8 mouse cellular contexts compared by ENCODE assay signal in the genomic region with DNA sequence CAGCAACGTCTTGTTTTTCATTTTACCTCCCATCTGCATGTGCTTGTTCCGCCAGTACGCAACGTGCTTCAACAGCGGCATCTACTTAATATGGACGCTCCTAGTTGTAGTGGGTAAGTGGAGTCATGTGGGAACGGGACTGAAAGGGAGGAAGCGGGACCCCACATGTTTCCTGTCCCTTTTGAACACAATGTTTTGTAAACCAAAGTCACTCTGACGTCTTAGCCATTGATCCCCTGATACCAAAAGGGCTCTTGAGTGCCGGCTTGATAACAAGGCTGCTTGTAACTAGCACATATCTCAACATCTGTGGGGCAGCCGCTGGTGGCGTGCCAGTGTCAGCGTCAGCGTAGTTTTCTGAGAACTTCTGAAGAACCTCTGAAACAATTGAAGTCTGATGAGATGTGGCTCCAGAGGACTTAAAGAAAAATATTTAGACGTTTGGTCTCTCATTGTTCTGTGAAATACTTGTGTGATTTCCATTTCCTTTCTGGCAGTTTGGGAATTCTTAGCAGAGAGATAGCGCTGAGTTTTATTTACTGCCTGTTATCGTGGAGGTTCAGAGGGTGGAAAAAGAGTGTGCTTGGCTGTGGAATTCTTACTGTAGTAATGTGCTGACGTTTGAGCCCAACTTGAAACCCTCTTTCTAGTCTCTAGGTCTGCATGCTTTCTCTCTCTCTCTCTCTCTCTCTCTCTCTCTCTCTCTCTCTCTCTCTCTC. TPM values are rescaled to one million over a fixed set of nuclear protein-coding genes. Genes with fewer than 3 reads are reported as not detected.
A peak's percentile ranks its signal among the peaks of the same experiment; 100 is the strongest.
DNase-seq lines count a peak whose midpoint lies in the region; ATAC-seq and TF ChIP-seq lines count a peak whose summit lies in the region.

No protein-coding gene starts in this region.

- no peak for TF ChIP-seq CTCF in kidney, postnatal 0 days (IDR thresholded peaks at IDR 0.05; ENCODE audit: low read depth)

- peak overlapping the region; percentile 79 for H3K4me2 ChIP-seq in heart, embryonic 15.5 days
- peak overlapping the region; percentile 39 for H3K4me2 ChIP-seq in kidney, postnatal 0 days (ENCODE audit: low read length)
- peak overlapping the region; percentile 54 for H3K4me2 ChIP-seq in stomach, embryonic 14.5 days (replicated peaks; ENCODE audit: low read depth, low read length)

- H3K27ac ChIP-seq in heart, embryonic 15.5 days: peak overlapping the region; percentile 83
- peak overlapping the region; percentile 68 for H3K27ac ChIP-seq in kidney, postnatal 0 days
- no peak overlapping the region for H3K27ac ChIP-seq in stomach, embryonic 14.5 days (ENCODE audit: low read length)

- peak; percentile 76 for ATAC-seq in heart, embryonic 15.5 days (replicated peaks; ENCODE audit: insufficient number of reproducible peaks, insufficient read depth, low FRiP score, low read depth)
- ATAC-seq in kidney, postnatal 0 days (replicated peaks; ENCODE audit: low FRiP score, low read depth): no peak; the same call in 1 of the 2 replicates
- no peak for ATAC-seq in stomach, embryonic 14.5 days (ENCODE audit: insufficient number of reproducible peaks, insufficient read depth, low FRiP score, low read depth)
- no peak for ATAC-seq in cerebellum, adult (ENCODE audit: insufficient number of reproducible peaks, low FRiP score, low TSS enrichment)

- intact Hi-C loops in gastrocnemius, postnatal 14 days (cut with DNase I; ENCODE audit: low total_unique reads): no loop called here

- peak overlapping the region; percentile 52 for H3K4me3 ChIP-seq in heart, embryonic 15.5 days
- peak overlapping the region; percentile 16 for H3K4me3 ChIP-seq in kidney, postnatal 0 days (replicated peaks; ENCODE audit: low read depth, low read length)
- H3K4me3 ChIP-seq in stomach, embryonic 14.5 days (ENCODE audit: low read depth, low read length): peak overlapping the region; percentile 13

- peaks cover 18% of the 10 kb centered on the region for H3K4me1 ChIP-seq in heart, embryonic 15.5 days (replicated peaks)
- no peaks in the 10 kb centered on the region for H3K4me1 ChIP-seq in kidney, postnatal 0 days (replicated peaks; ENCODE audit: insufficient read depth, low read length)
- H3K4me1 ChIP-seq in stomach, embryonic 14.5 days (ENCODE audit: control insufficient read depth, insufficient read depth, low read length): no peaks in the 10 kb centered on the region

- H3K9me3 ChIP-seq in heart, embryonic 15.5 days (replicated peaks): no peaks in the 10 kb centered on the region
- no peaks in the 10 kb centered on the region for H3K9me3 ChIP-seq in kidney, postnatal 0 days (replicated peaks; ENCODE audit: low read length)
- H3K9me3 ChIP-seq in stomach, embryonic 14.5 days (ENCODE audit: control insufficient read depth, low read depth, low read length): no peaks in the 10 kb centered on the region

- WGBS in heart, embryonic 15.5 days: 8% methylated on average over 18 of the region's 18 CpGs
- 23% methylated on average over 18 of the region's 18 CpGs for whole genome bisulfite sequencing in kidney, postnatal 0 days
- WGBS in stomach, embryonic 14.5 days: 20% methylated on average over 18 of the region's 18 CpGs

- H3K27me3 ChIP-seq in heart, embryonic 15.5 days: no peaks in the 10 kb centered on the region
- H3K27me3 ChIP-seq in kidney, postnatal 0 days (ENCODE audit: insufficient read depth, low read length): no peaks in the 10 kb centered on the region
- no peaks in the 10 kb centered on the region for H3K27me3 ChIP-seq in stomach, embryonic 14.5 days (ENCODE audit: control insufficient read depth, insufficient read depth, low read length)

- peak overlapping the region; percentile 49 for H3K9ac ChIP-seq in heart, embryonic 15.5 days
- H3K9ac ChIP-seq in kidney, postnatal 0 days (ENCODE audit: low read depth, low read length): peak overlapping the region; percentile 13; the same call in 1 of the 2 replicates
- no peak overlapping the region; the same call in 1 of the 2 replicates for H3K9ac ChIP-seq in stomach, embryonic 14.5 days (replicated peaks; ENCODE audit: low read depth, low read length)

- peak; percentile 19 for DNase-seq in gastrocnemius, adult 18-20 months (ENCODE audit: low spot score)
- no peak for DNase-seq in gastrocnemius, postnatal 14 days
- peak; percentile 31 for DNase-seq in embryo, embryonic 11 days
- peak; percentile 80 for DNase-seq in kidney, postnatal 0 days (ENCODE audit: low spot score)
- DNase-seq in lung, postnatal 4 days: peak; percentile 84 to 91

- H3K36me3 ChIP-seq in heart, embryonic 15.5 days: peaks cover 6% of the 10 kb centered on the region; the same call in 1 of the 2 replicates
- H3K36me3 ChIP-seq in kidney, postnatal 0 days (ENCODE audit: insufficient read depth, low read length): 0 out of 2 replicates have a peak, but pooled peaks cover 3% of the 10 kb centered on the region
- H3K36me3 ChIP-seq in stomach, embryonic 14.5 days (ENCODE audit: control insufficient read depth, insufficient read depth, low read length): no peaks in the 10 kb centered on the region

RNA-seq across cellular contexts. Expression of a gene that starts 12.1 kb away (rescaled TPM):
- total RNA-seq in gastrocnemius, adult 18-20 months (2021): 1 to 10 TPM; 1.1 to 1.9 TPM
- total RNA-seq in gastrocnemius, postnatal 14 days (2021): 1 to 10 TPM; 1.0 to 3.8 TPM
- 28.6 and 30.4 TPM in 2 replicates for polyA plus RNA-seq in heart, embryonic 15.5 days (2015; fragmentation: Nextera tagmentation; extraction: Ambion mirVana)
- polyA plus RNA-seq in kidney, postnatal 0 days (2015; fragmentation: Nextera tagmentation; extraction: Ambion mirVana): 47.9 and 55.5 TPM in 2 replicates
- polyA plus RNA-seq in stomach, embryonic 14.5 days (2014; fragmentation: Nextera tagmentation; extraction: Ambion mirVana): 28.3 and 31.0 TPM in 2 replicates

RNA-seq across cellular contexts. Expression of a gene that starts 29.1 kb away (rescaled TPM):
- 100 to 1,000 TPM; 423 to 439 TPM for total RNA-seq in gastrocnemius, adult 18-20 months (2021)
- 100 to 1,000 TPM; 466 to 522 TPM for total RNA-seq in gastrocnemius, postnatal 14 days (2021)
- 405 and 410 TPM in 2 replicates for polyA plus RNA-seq in heart, embryonic 15.5 days (2015; fragmentation: Nextera tagmentation; extraction: Ambion mirVana)
- polyA plus RNA-seq in kidney, postnatal 0 days (2015; fragmentation: Nextera tagmentation; extraction: Ambion mirVana): 781 TPM in 2 replicates
- polyA plus RNA-seq in stomach, embryonic 14.5 days (2014; fragmentation: Nextera tagmentation; extraction: Ambion mirVana): 869 and 870 TPM in 2 replicates
